Comparison of ENCODE assay signal across 27 mouse cellular contexts in genomic region chr17:56954871-56955270, GRCm38 (mm10). TPM values are rescaled to one million over a fixed set of nuclear protein-coding genes. Genes with fewer than 3 reads are reported as not detected.
A peak's percentile ranks its signal among the peaks of the same experiment; 100 is the strongest.
DNase-seq lines count a peak whose midpoint lies in the region; ATAC-seq lines count a peak whose summit lies in the region.
"Had no signal": no experiment of that assay in that cellular context is flagged by ENCODE, and none has a peak within 500 bp of the region (broad histone marks: within the 10 kb centered on the region; RNA-seq: fewer than 3 reads in every experiment).

No protein-coding gene starts in this region.

- H3K4me3 ChIP-seq in forebrain, embryonic 11.5 days (ENCODE audit: low read depth, low read length): no peak overlapping the region
- no peak overlapping the region for H3K4me3 ChIP-seq in forebrain, embryonic 10.5 days
- H3K4me3 ChIP-seq in heart, embryonic 10.5 days: no peak overlapping the region
- H3K4me3 ChIP-seq: embryonic facial prominence, embryonic 10.5 days; embryonic facial prominence, embryonic 12.5 days; forebrain, embryonic 13.5 days; forebrain, embryonic 15.5 days had no signal

- H3K36me3 ChIP-seq in forebrain, embryonic 11.5 days (ENCODE audit: control insufficient read depth, insufficient read depth, low read length): no peaks in the 10 kb centered on the region
- H3K36me3 ChIP-seq in forebrain, embryonic 10.5 days (replicated peaks): no peaks in the 10 kb centered on the region
- H3K36me3 ChIP-seq in heart, embryonic 10.5 days: no peaks in the 10 kb centered on the region
- H3K36me3 ChIP-seq: embryonic facial prominence, embryonic 10.5 days; embryonic facial prominence, embryonic 12.5 days; forebrain, embryonic 15.5 days; G1E had no signal

- H3K9me3 ChIP-seq in forebrain, embryonic 11.5 days (ENCODE audit: control insufficient read depth, low read length): no peaks in the 10 kb centered on the region
- H3K9me3 ChIP-seq in forebrain, embryonic 10.5 days: no peaks in the 10 kb centered on the region
- H3K9me3 ChIP-seq in heart, embryonic 10.5 days: no peaks in the 10 kb centered on the region
- H3K9me3 ChIP-seq: embryonic facial prominence, embryonic 10.5 days; embryonic facial prominence, embryonic 12.5 days; forebrain, embryonic 13.5 days; forebrain, embryonic 15.5 days; G1E had no signal

- DNase-seq in forebrain, embryonic 11.5 days (ENCODE audit: low spot score): peak; percentile 33
- no peak for DNase-seq in forebrain, embryonic 10.5 days (ENCODE audit: extremely low spot score, low spot score)
- peak; percentile 69 for DNase-seq in heart, embryonic 10.5 days (ENCODE audit: low spot score)
- no peak for DNase-seq in heart, adult 8-10 months (ENCODE audit: low spot score)
- DNase-seq in testis, postnatal 10 days (ENCODE audit: low spot score): peak; percentile 39
- DNase-seq in testis, postnatal 14 days (ENCODE audit: low spot score): no peak
- DNase-seq: adrenal gland, adult 8-10 months; adrenal gland, postnatal 14 days; adrenal gland, postnatal 36 days; B cell, adult 2 months; cerebellum, adult 11-12 months; cerebellum, adult 2 months; cerebellum, adult 9-10 months; cerebellum, postnatal 10 days; cerebellum, postnatal 25 days; forebrain, postnatal 0 days had no signal

- H3K4me1 ChIP-seq in forebrain, embryonic 11.5 days (replicated peaks; ENCODE audit: control insufficient read depth, insufficient read depth, low read length): no peaks in the 10 kb centered on the region
- peaks cover 3% of the 10 kb centered on the region; the same call in 1 of the 2 replicates for H3K4me1 ChIP-seq in forebrain, embryonic 10.5 days
- no peaks in the 10 kb centered on the region for H3K4me1 ChIP-seq in heart, embryonic 10.5 days
- H3K4me1 ChIP-seq: embryonic facial prominence, embryonic 10.5 days; embryonic facial prominence, embryonic 12.5 days; forebrain, embryonic 13.5 days; forebrain, embryonic 15.5 days had no signal

- H3K27me3 ChIP-seq in forebrain, embryonic 11.5 days (ENCODE audit: control insufficient read depth, insufficient read depth, low read length): no peaks in the 10 kb centered on the region
- H3K27me3 ChIP-seq in forebrain, embryonic 10.5 days (ENCODE audit: poor library complexity, severe bottlenecking): no peaks in the 10 kb centered on the region
- peaks cover 5% of the 10 kb centered on the region; the same call in 1 of the 2 replicates for H3K27me3 ChIP-seq in heart, embryonic 10.5 days (ENCODE audit: insufficient read depth, poor library complexity, severe bottlenecking)
- H3K27me3 ChIP-seq: embryonic facial prominence, embryonic 12.5 days; forebrain, embryonic 13.5 days; forebrain, embryonic 15.5 days had no signal

- H3K27ac ChIP-seq in forebrain, embryonic 11.5 days (ENCODE audit: low read depth, low read length): no peak overlapping the region
- no peak overlapping the region for H3K27ac ChIP-seq in forebrain, embryonic 10.5 days
- no peak overlapping the region for H3K27ac ChIP-seq in heart, embryonic 10.5 days
- H3K27ac ChIP-seq: embryonic facial prominence, embryonic 10.5 days; embryonic facial prominence, embryonic 12.5 days; forebrain, embryonic 13.5 days; forebrain, embryonic 15.5 days had no signal

- no peak overlapping the region for H3K4me2 ChIP-seq in forebrain, embryonic 11.5 days (ENCODE audit: low read depth, low read length, severe bottlenecking)
- H3K4me2 ChIP-seq: embryonic facial prominence, embryonic 12.5 days; forebrain, embryonic 13.5 days; forebrain, embryonic 15.5 days had no signal

- no peak overlapping the region for H3K9ac ChIP-seq in forebrain, embryonic 11.5 days (ENCODE audit: low read length)
- H3K9ac ChIP-seq: embryonic facial prominence, embryonic 12.5 days; forebrain, embryonic 13.5 days; forebrain, embryonic 15.5 days; forebrain, postnatal 0 days had no signal

- WGBS in forebrain, embryonic 11.5 days: 85% methylated on average over 7 of the region's 7 CpGs
- WGBS in forebrain, embryonic 10.5 days: 83% methylated on average over 7 of the region's 7 CpGs
- WGBS in heart, embryonic 10.5 days: 76% methylated on average over 7 of the region's 7 CpGs

- no peak for ATAC-seq in forebrain, embryonic 11.5 days (replicated peaks; ENCODE audit: low FRiP score)
- ATAC-seq: activated CD4-positive, CD25-positive, alpha-beta regulatory T cell, adult 4 months; CD4-positive, CD25-positive, alpha-beta regulatory T cell, adult 4 months; forebrain, embryonic 13.5 days; forebrain, embryonic 15.5 days; forebrain, postnatal 0 days; Patski had no signal

RNA-seq across cellular contexts. Expression of gene Mllt1, which starts 19.7 kb away (rescaled TPM):
- polyA plus RNA-seq in forebrain, embryonic 11.5 days (2014; fragmentation: Nextera tagmentation; extraction: Ambion mirVana): 56.7 and 57.2 TPM in 2 replicates
- 72.7 and 74.6 TPM in 2 replicates for polyA plus RNA-seq in forebrain, embryonic 10.5 days (2016; fragmentation: Nextera tagmentation; extraction: Ambion mirVana)
- 42.3 and 46.0 TPM in 2 replicates for polyA plus RNA-seq in heart, embryonic 10.5 days (2016; fragmentation: Nextera tagmentation; extraction: Ambion mirVana)
- total RNA-seq in heart, adult 8-10 months (2022): 10 to 100 TPM; 23.3 to 26.9 (median 26.4) TPM

RNA-seq across cellular contexts. Expression of gene Acer1, which starts 27.1 kb away (rescaled TPM):
- polyA plus RNA-seq in forebrain, embryonic 11.5 days (2014; fragmentation: Nextera tagmentation; extraction: Ambion mirVana): not detected in 2 replicates
- not detected in 2 replicates for polyA plus RNA-seq in forebrain, embryonic 10.5 days (2016; fragmentation: Nextera tagmentation; extraction: Ambion mirVana)
- not detected in 2 replicates for polyA plus RNA-seq in heart, embryonic 10.5 days (2016; fragmentation: Nextera tagmentation; extraction: Ambion mirVana)
- total RNA-seq in heart, adult 8-10 months (2022): not detected
- total RNA-seq: adrenal gland, postnatal 14 days; CH12.LX; forebrain, postnatal 0 days; G1E had no signal
- polyA plus RNA-seq: activated CD4-positive, CD25-positive, alpha-beta regulatory T cell, adult 4 months; cerebellum, adult 2 months; cortical plate, adult 2 months; embryonic facial prominence, embryonic 10.5 days; embryonic facial prominence, embryonic 12.5 days; forebrain, embryonic 13.5 days; forebrain, embryonic 15.5 days; forebrain, postnatal 0 days; G1E; Patski had no signal

RNA-seq across cellular contexts. Expression of gene Clpp, which starts 35.2 kb away (rescaled TPM):
- polyA plus RNA-seq in forebrain, embryonic 11.5 days (2014; fragmentation: Nextera tagmentation; extraction: Ambion mirVana): 151 and 166 TPM in 2 replicates
- 186 and 188 TPM in 2 replicates for polyA plus RNA-seq in forebrain, embryonic 10.5 days (2016; fragmentation: Nextera tagmentation; extraction: Ambion mirVana)
- polyA plus RNA-seq in heart, embryonic 10.5 days (2016; fragmentation: Nextera tagmentation; extraction: Ambion mirVana): 144 and 165 TPM in 2 replicates
- total RNA-seq in heart, adult 8-10 months (2022): 10 to 100 TPM; 77.9 to 82.7 (median 80.2) TPM

RNA-seq across cellular contexts. Expression of gene Alkbh7, which starts 42.3 kb away (rescaled TPM):
- 29.3 and 34.8 TPM in 2 replicates for polyA plus RNA-seq in forebrain, embryonic 11.5 days (2014; fragmentation: Nextera tagmentation; extraction: Ambion mirVana)
- 37.0 and 38.6 TPM in 2 replicates for polyA plus RNA-seq in forebrain, embryonic 10.5 days (2016; fragmentation: Nextera tagmentation; extraction: Ambion mirVana)
- 49.6 and 59.7 TPM in 2 replicates for polyA plus RNA-seq in heart, embryonic 10.5 days (2016; fragmentation: Nextera tagmentation; extraction: Ambion mirVana)
- total RNA-seq in heart, adult 8-10 months (2022): 10 to 100 TPM; 68.0 to 76.3 (median 74.3) TPM

RNA-seq across cellular contexts. Expression of gene Pspn, which starts 44.9 kb away (rescaled TPM):
- polyA plus RNA-seq in forebrain, embryonic 11.5 days (2014; fragmentation: Nextera tagmentation; extraction: Ambion mirVana): 0.76 TPM in 1 of 2 replicates, not detected in the other
- polyA plus RNA-seq in forebrain, embryonic 10.5 days (2016; fragmentation: Nextera tagmentation; extraction: Ambion mirVana): 0.35 and 0.50 TPM in 2 replicates
- polyA plus RNA-seq in heart, embryonic 10.5 days (2016; fragmentation: Nextera tagmentation; extraction: Ambion mirVana): 0.53 TPM in 1 of 2 replicates, not detected in the other
- not detected for total RNA-seq in heart, adult 8-10 months (2022)
- total RNA-seq: forebrain, postnatal 0 days; G1E had no signal
- polyA plus RNA-seq: activated CD4-positive, CD25-positive, alpha-beta regulatory T cell, adult 4 months; CD4-positive, CD25-positive, alpha-beta regulatory T cell, adult 4 months; cerebellum, adult 2 months; cortical plate, adult 2 months; embryonic facial prominence, embryonic 12.5 days; embryonic facial prominence, embryonic 14.5 days; forebrain, embryonic 13.5 days; forebrain, postnatal 0 days; G1E had no signal

Comparison
In these comparisons a context has a peak if more than half of its experiments do, and no peak if none do; other contexts are left out.
1. DNase-seq: peak in forebrain, embryonic 11.5 days (single experiment), heart, embryonic 10.5 days (single experiment) and testis, postnatal 10 days (single experiment); none in forebrain, embryonic 10.5 days (single experiment), heart, adult 8-10 months (single experiment) and testis, postnatal 14 days (single experiment).